Mouse (Mus musculus): ENCODE results near the gene Rnf216. TPM values are rescaled to one million over a fixed set of nuclear protein-coding genes. Genes with fewer than 3 reads are reported as not detected.
A peak's percentile ranks its signal among the peaks of the same experiment; 100 is the strongest.

Rnf216 gene
- polyA plus RNA-seq, 1 experiment from 2014 or later = 35.2 TPM

GRCm38 (mm10) chr5:143000654-143001500 lies 111.9 kb downstream of the Rnf216 start:
- peak overlapping the region; percentile 49; the same call in 1 of the 2 replicates for H3K9ac ChIP-seq (ENCODE audit: low read depth, low read length)
- no peak overlapping the region for H3K4me3 ChIP-seq (ENCODE audit: low read depth, low read length)
- H3K4me1 ChIP-seq (ENCODE audit: control insufficient read depth, insufficient read depth, low read length) = peaks cover 36% of the 10 kb centered on the region
- peak overlapping the region; percentile 4; the same call in 1 of the 2 replicates for H3K4me2 ChIP-seq
- H3K36me3 ChIP-seq (ENCODE audit: control insufficient read depth, insufficient read depth, low read length) = 0 out of 2 replicates have a peak, but pooled peaks cover 2% of the 10 kb centered on the region
- H3K27ac ChIP-seq (ENCODE audit: low read depth, low read length) = peak overlapping the region; percentile 92
- 38% methylated on average over 9 of the region's 9 CpGs for WGBS (ENCODE audit: insufficient replicate concordance)
- H3K9me3 ChIP-seq (replicated peaks; ENCODE audit: control insufficient read depth, low read length) = no peaks in the 10 kb centered on the region
- no peaks in the 10 kb centered on the region for H3K27me3 ChIP-seq (ENCODE audit: control insufficient read depth, insufficient read depth, low read length)
- peak; percentile 43; the same call in 1 of the 2 replicates for ATAC-seq (replicated peaks; ENCODE audit: insufficient number of reproducible peaks, low FRiP score, low TSS enrichment)

- Histone ChIP-seq H3K27me3 (ENCODE audit: control insufficient read depth, insufficient read depth, low read length) (no peaks in the 10 kb centered on the region), H3K4me1 (ENCODE audit: control insufficient read depth, insufficient read depth, low read length) (peaks cover 36% of the 10 kb centered on the region), H3K9ac (ENCODE audit: low read depth, low read length) (peak overlapping the region; percentile 43; the same call in 1 of the 2 replicates), H3K36me3 (ENCODE audit: control insufficient read depth, insufficient read depth, low read length) (0 out of 2 replicates have a peak, but pooled peaks cover 2% of the 10 kb centered on the region), H3K9me3 (replicated peaks; ENCODE audit: control insufficient read depth, low read length) (no peaks in the 10 kb centered on the region), H3K4me2 (no peak overlapping the region), H3K4me3 (ENCODE audit: low read depth, low read length) (no peak overlapping the region), H3K27ac (ENCODE audit: low read depth, low read length) (peak overlapping the region; percentile 92)
- 22% methylated on average over 4 of the region's 4 CpGs for WGBS (ENCODE audit: insufficient replicate concordance)
- ATAC-seq (replicated peaks; ENCODE audit: insufficient number of reproducible peaks, low FRiP score, low TSS enrichment) = 0 out of 2 replicates have a peak, but pooled peaks have one; percentile 15
Observed at GRCm38 (mm10) chr5:143000091-143000490, 112.7 kb downstream of the Rnf216 start.

DNA sequence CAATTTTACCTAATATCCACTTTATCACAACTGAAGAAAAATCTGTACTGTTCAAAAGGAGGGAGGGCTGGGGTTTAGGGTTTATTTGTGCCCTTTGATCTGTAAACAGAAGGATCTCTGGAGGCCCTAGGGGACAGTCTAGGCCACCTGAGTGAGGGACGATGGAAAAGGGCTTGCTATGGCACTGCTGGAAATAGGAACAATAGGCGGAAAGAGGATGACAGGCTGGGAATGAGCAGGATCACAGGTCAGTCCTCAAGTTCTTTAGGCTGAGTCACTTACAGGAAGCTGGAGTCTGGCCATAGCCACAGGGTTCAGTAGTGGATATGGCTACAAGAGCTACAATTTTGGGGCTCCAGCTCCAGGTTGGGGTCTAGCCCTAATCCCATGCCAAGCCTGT lies 114.6 kb downstream of the Rnf216 start:
- peaks cover 36% of the 10 kb centered on the region for H3K4me1 ChIP-seq (ENCODE audit: control insufficient read depth, insufficient read depth, low read length)
- H3K27ac ChIP-seq (ENCODE audit: low read depth, low read length) = peak overlapping the region; percentile 8
- H3K9me3 ChIP-seq (replicated peaks; ENCODE audit: control insufficient read depth, low read length) = no peaks in the 10 kb centered on the region
- no peak overlapping the region for H3K9ac ChIP-seq (ENCODE audit: low read depth, low read length)
- H3K4me3 ChIP-seq (ENCODE audit: low read depth, low read length) = no peak overlapping the region
- no peak; the same call in 1 of the 2 replicates for ATAC-seq (replicated peaks; ENCODE audit: insufficient number of reproducible peaks, low FRiP score, low TSS enrichment)
- no peaks in the 10 kb centered on the region for H3K27me3 ChIP-seq (ENCODE audit: control insufficient read depth, insufficient read depth, low read length)
- H3K36me3 ChIP-seq (ENCODE audit: control insufficient read depth, insufficient read depth, low read length) = no peaks in the 10 kb centered on the region; the same call in 1 of the 2 replicates
- 35% methylated on average over 2 of the region's 2 CpGs for WGBS (ENCODE audit: insufficient replicate concordance)
- H3K4me2 ChIP-seq = no peak overlapping the region

GRCm38 (mm10) chr5:142997526-142997925 lies 115.3 kb downstream of the Rnf216 start:
- no peak for ATAC-seq (replicated peaks; ENCODE audit: insufficient number of reproducible peaks, low FRiP score, low TSS enrichment)
- Histone ChIP-seq H3K9me3 (replicated peaks; ENCODE audit: control insufficient read depth, low read length) (no peaks in the 10 kb centered on the region), H3K27ac (ENCODE audit: low read depth, low read length) (peak overlapping the region; percentile 8), H3K4me1 (ENCODE audit: control insufficient read depth, insufficient read depth, low read length) (peaks cover 36% of the 10 kb centered on the region), H3K27me3 (ENCODE audit: control insufficient read depth, insufficient read depth, low read length) (no peaks in the 10 kb centered on the region), H3K9ac (ENCODE audit: low read depth, low read length) (peak overlapping the region; percentile 17; the same call in 1 of the 2 replicates), H3K4me2 (no peak overlapping the region), H3K4me3 (ENCODE audit: low read depth, low read length) (no peak overlapping the region), H3K36me3 (ENCODE audit: control insufficient read depth, insufficient read depth, low read length) (peaks cover 3% of the 10 kb centered on the region; the same call in 1 of the 2 replicates)
- 60% methylated on average over 9 of the region's 9 CpGs for WGBS (ENCODE audit: insufficient replicate concordance)

- no peak overlapping the region for H3K4me3 ChIP-seq (ENCODE audit: low read depth, low read length)
- ATAC-seq (replicated peaks; ENCODE audit: insufficient number of reproducible peaks, low FRiP score, low TSS enrichment) = no peak
Observed at GRCm38 (mm10) chr5:142994746-142995145, 118.0 kb downstream of the Rnf216 start.

GRCm38 (mm10) chr5:142989167-142989566 lies 123.6 kb downstream of the Rnf216 start:
- Histone ChIP-seq H3K9ac (ENCODE audit: low read depth, low read length) (no peak overlapping the region), H3K4me1 (ENCODE audit: control insufficient read depth, insufficient read depth, low read length) (no peaks in the 10 kb centered on the region), H3K4me3 (ENCODE audit: low read depth, low read length) (no peak overlapping the region), H3K27ac (ENCODE audit: low read depth, low read length) (no peak overlapping the region), H3K9me3 (replicated peaks; ENCODE audit: control insufficient read depth, low read length) (no peaks in the 10 kb centered on the region), H3K4me2 (no peak overlapping the region), H3K27me3 (ENCODE audit: control insufficient read depth, insufficient read depth, low read length) (no peaks in the 10 kb centered on the region), H3K36me3 (ENCODE audit: control insufficient read depth, insufficient read depth, low read length) (peaks cover 6% of the 10 kb centered on the region)
- no peak for ATAC-seq (replicated peaks; ENCODE audit: insufficient number of reproducible peaks, low FRiP score, low TSS enrichment)
- 81% methylated on average over 3 of the region's 3 CpGs for WGBS (ENCODE audit: insufficient replicate concordance)

More at GRCm38 (mm10) chr5:142994746-142995145, 118.0 kb downstream of the Rnf216 start:
- no peak overlapping the region for H3K9ac ChIP-seq (ENCODE audit: low read depth, low read length)
- no peak overlapping the region for H3K4me2 ChIP-seq
- H3K4me1 ChIP-seq (ENCODE audit: control insufficient read depth, insufficient read depth, low read length) = peaks cover 18% of the 10 kb centered on the region
- H3K36me3 ChIP-seq (ENCODE audit: control insufficient read depth, insufficient read depth, low read length) = peaks cover 6% of the 10 kb centered on the region
- no peak overlapping the region for H3K27ac ChIP-seq (ENCODE audit: low read depth, low read length)
- no peaks in the 10 kb centered on the region for H3K27me3 ChIP-seq (ENCODE audit: control insufficient read depth, insufficient read depth, low read length)
- no peaks in the 10 kb centered on the region for H3K9me3 ChIP-seq (replicated peaks; ENCODE audit: control insufficient read depth, low read length)
- WGBS (ENCODE audit: insufficient replicate concordance) = 90% methylated on average over 2 of the region's 2 CpGs

GRCm38 (mm10) chr5:142988520-142988919 lies 124.3 kb downstream of the Rnf216 start:
- Histone ChIP-seq H3K4me3 (ENCODE audit: low read depth, low read length) (no peak overlapping the region), H3K4me2 (no peak overlapping the region), H3K9me3 (replicated peaks; ENCODE audit: control insufficient read depth, low read length) (no peaks in the 10 kb centered on the region), H3K4me1 (ENCODE audit: control insufficient read depth, insufficient read depth, low read length) (no peaks in the 10 kb centered on the region), H3K36me3 (ENCODE audit: control insufficient read depth, insufficient read depth, low read length) (peaks cover 6% of the 10 kb centered on the region), H3K27ac (ENCODE audit: low read depth, low read length) (no peak overlapping the region), H3K27me3 (ENCODE audit: control insufficient read depth, insufficient read depth, low read length) (no peaks in the 10 kb centered on the region), H3K9ac (ENCODE audit: low read depth, low read length) (no peak overlapping the region)
- ATAC-seq (replicated peaks; ENCODE audit: insufficient number of reproducible peaks, low FRiP score, low TSS enrichment) = no peak
- 79% methylated on average over 5 of the region's 5 CpGs for WGBS (ENCODE audit: insufficient replicate concordance)

DNA sequence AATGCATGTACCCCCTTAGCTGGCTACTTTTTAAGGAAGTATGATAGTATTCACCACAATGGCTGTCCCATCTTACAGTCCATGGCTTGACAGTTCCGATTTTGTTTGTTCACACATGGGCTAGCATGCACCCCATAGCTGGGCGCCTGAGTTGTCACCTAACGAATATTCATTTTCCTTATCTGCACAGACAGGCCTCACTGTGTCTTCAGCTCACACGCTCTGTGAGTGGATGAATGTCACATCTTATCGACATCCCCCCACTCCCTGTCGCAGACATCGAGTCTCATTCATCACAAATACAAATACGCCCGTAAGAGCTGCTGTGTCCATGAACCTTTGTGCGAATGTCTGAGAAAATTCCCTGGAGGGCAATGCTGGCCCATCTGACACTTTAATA lies 128.5 kb downstream of the Rnf216 start:
- H3K36me3 ChIP-seq (ENCODE audit: control insufficient read depth, insufficient read depth, low read length) = no peaks in the 10 kb centered on the region
- H3K4me2 ChIP-seq = no peak overlapping the region
- H3K4me1 ChIP-seq (ENCODE audit: control insufficient read depth, insufficient read depth, low read length) = no peaks in the 10 kb centered on the region
- H3K4me3 ChIP-seq (ENCODE audit: low read depth, low read length) = no peak overlapping the region
- H3K27me3 ChIP-seq (ENCODE audit: control insufficient read depth, insufficient read depth, low read length) = no peaks in the 10 kb centered on the region
- WGBS (ENCODE audit: insufficient replicate concordance) = 81% methylated on average over 10 of the region's 10 CpGs
- H3K27ac ChIP-seq (ENCODE audit: low read depth, low read length) = no peak overlapping the region
- H3K9ac ChIP-seq (ENCODE audit: low read depth, low read length) = no peak overlapping the region
- H3K9me3 ChIP-seq (replicated peaks; ENCODE audit: control insufficient read depth, low read length) = no peaks in the 10 kb centered on the region
- no peak for ATAC-seq (replicated peaks; ENCODE audit: insufficient number of reproducible peaks, low FRiP score, low TSS enrichment)

All from heart, embryonic 11.5 days (tissue).